Mouse (Mus musculus): Measurements from ENCODE around the gene Sephs2. TPM values are rescaled to one million over a fixed set of nuclear protein-coding genes. Genes with fewer than 3 reads are reported as not detected.

The Sephs2 gene
- total RNA-seq, 2 experiments from 2014 or later = 47.4 to 50.6 TPM

DNA sequence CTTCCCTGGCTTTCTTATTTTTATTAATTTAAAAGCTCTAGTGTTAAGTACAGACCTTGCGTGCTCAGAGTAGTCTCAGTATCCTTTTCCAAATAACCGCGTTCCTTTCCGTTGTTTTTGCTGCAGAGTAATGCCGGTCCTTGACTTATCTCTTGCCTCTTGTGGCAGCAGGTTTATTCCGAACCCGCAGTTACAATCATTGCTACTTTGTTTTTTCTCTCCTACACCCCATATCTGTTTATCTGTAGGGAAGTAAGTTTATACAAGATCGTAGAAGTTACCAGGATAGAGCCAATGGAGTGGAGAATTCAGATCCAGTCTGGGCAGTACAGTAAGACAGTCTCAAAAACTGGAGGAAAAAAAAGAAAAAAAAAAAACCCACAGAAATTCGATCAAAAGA is 40.1 kb downstream of the Sephs2 start:
- no peak for DNase-seq (ENCODE audit: low spot score in 2 of 2)

DNA sequence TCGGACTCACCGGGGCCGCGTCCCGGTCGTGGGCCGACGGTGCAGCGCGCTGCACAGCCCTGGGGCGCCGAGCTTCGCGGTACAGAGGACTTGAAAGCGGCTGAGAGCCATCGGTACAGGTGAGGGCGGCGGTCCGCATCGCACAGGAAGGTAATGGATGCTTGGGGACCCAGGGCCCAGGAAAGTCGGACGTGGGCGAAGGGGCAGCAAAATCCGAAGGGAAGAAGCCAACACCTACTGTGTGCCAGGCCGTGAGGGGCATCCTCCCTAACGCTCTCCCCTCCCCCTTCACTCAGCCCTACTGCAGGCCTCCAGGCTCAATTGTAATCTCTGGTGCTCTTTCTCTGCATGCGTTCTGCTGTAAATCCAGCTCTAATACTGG is 40.5 kb downstream of the Sephs2 start:
- DNase-seq (ENCODE audit: low spot score in 2 of 2) = no peak

DNA sequence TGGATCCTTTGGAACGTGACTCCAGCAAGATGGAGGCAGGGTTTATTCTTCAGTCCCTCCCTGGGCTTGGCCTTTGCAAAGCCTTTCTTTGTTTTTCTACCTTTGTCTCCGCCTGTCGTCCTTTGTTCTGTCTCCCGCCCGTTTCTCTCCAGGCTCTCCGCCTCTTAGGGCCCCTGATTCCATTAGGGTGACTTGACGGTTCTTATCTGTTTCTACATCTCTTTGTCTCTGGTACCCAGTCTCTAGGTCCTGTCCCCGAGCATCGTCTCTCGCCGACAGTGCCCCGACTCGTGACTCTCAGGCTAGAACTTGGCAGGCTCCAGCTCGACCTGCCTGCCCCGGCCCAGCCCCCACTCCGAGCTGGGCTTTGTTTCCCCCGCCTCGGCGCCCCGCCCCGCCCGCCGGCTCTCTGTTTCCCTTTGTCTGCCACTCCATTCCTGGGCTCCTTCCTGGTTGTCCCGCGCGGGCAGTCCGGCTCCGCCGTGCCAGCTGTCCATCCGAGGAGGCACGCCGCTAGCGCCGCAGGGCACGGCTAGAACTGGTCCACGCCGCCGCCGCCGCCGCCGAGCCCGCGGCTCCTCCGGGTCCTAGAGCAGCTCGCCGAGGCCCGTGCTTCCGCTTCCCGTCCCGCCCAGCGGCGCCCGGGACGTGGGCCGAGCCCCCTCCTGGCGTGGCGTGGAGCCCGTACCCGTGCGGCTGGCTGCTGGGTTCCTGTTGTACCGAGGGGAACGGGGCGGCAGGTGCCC is 41.1 kb downstream of the Sephs2 start, which contains the start of the genes Zfp553 and Sept1:
Gene Zfp553, plus strand, starts transcription at position 440 of the 746 bp plus-strand sequence.
Gene Sept1, minus strand, starts transcription at position 509 of the 746 bp plus-strand sequence.
- peak; percentile 83 to 86 for DNase-seq (ENCODE audit: low spot score in 2 of 2)

DNA sequence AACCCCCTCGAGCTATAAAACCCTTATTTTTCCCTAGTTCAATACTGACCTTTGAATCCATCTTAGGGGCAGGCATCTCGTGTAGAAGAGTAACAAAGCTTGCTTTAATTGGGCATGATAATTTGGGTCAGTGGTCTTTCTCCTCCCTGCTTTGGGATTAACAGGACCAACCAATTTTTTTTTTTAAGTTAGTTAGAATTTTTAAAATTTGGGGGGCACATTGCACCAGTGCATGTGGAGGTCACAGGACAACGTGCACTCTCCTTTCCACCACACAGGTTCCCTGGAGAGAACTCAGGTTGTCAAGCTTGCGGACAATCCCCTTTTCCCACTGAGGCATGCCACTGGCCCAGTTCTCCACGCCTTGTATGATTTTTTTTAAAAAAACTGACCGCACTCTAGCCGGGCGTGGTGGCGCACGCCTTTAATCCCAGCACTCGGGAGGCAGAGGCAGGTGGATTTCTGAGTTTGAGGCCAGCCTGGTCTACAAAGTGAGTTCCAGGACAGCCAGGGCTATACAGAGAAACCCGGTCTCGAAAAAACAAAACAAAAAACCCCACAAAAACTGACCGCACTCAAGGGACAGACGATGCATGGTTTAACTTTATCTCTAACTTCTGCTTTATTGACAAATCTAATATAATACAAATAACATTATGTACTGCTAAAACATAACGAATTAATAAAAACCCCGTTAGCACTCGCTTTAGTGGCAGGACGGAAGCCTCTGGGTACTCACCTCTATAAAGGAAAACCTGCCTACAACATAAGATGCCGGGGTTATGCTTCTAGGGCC is 41.8 kb downstream of the Sephs2 start:
- no peak for DNase-seq (ENCODE audit: low spot score in 2 of 2)

DNA sequence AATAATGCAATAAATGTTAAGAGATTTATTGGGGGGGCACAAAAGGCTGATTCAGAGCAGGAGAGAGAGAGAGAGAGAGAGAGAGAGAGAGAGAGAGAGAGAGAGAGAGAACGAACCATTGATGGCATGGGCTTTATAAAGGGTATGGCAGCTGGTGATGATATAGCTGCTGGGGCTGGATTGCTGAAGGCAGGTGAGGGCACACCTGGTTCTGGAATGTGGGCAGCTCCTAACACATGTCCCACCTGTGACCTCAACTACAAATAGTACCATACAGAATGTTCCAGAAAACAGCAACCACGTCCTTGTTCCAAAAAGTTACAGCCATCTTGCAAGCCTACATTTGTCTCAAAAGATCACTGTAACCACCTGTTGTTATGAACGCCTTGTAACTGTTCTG is 42.5 kb downstream of the Sephs2 start:
- no peak for DNase-seq (ENCODE audit: low spot score in 2 of 2)

DNA sequence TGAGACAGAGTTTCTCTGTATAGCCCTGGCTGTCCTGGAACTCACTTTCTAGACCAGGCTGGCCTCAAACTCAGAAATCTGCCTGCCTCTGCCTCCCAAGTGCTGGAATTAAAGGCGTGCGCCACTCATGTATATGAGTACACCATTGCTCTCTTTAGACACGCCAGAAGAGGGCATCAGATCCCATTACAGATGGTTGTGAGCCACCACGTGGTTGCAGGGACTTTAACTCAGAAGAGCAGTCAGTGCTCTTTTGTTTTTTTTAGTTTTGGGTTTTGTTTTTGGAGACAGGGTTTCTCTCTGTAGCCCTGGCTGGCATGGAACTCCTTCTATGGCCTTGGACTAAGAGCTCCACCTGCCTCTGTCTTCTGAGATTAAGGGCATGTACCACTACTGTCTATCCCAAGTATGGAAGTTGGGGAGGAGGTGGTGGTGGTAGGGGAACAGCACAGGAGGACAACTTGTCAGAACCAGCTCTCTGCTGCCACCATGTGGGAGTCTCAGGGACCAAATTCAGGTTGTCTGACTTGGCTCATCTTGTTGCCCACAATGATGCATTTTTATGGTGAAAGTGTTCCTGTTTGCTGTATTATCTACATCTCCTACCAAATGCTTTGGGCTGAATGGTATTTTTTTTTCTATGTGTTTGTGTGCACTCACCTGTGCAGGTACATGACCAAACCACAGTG is 45.1 kb downstream of the Sephs2 start:
- peak; percentile 75 to 87 for DNase-seq (ENCODE audit: low spot score in 2 of 2)

DNA sequence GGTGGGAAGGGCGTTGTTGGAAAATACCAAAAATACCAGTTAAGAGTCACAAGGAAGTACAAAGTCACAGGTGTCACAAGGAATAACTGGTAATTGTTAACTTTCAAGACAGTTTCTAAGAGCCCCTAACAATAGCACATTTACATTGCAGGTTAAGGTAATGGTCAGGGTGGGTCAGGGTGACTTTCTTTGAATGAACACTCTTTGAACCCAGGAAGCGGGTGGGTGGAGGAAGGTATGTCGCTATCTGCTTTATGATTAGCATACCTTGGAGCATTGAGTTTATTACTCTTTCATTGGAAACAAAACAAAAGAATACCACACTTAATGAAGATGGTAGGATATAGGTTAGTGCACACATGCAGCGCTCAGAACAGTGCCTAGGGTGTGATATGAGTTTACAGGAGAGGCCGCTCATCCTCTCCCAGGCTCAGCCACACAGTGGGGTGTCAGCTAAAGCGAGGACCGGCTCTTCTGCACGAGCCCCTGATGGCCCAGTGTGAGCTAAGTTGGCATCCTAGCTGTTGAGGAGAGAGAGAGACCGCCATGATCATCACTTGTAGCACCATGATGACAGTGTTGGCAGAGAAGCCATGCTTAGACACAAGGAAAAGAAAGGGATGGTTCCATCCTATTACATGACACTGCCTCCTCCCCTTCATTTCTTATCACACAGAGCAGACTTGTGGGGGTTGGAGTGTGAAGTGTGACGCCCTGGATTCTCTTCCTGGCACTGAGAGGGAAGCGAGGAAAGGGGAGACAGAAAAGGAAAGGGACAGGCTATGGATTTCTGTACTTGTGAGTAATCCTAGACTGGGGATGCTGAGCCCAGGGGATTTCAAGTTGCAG is 48.5 kb downstream of the Sephs2 start:
- DNase-seq (ENCODE audit: low spot score in 2 of 2) = no peak

DNA sequence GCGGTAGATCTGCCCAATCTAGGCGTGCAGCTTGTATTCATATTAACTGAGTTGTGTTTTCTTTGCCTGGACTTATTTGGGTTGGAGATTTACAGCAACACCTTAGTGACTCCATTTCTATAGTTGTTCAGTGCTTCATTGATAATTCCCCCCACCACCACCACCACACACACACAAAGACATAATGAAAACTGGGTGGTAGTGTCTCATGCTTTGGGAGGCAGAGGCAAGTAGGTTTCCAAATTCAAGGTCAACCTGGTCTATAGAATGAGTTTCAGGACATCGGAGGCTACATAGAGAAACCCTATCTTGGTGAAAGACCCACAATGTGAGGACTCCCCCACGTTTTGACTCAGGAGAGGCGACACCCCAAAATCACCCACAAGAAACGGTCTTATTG is 49.2 kb downstream of the Sephs2 start:
- DNase-seq (ENCODE audit: low spot score in 2 of 2) = no peak

DNA sequence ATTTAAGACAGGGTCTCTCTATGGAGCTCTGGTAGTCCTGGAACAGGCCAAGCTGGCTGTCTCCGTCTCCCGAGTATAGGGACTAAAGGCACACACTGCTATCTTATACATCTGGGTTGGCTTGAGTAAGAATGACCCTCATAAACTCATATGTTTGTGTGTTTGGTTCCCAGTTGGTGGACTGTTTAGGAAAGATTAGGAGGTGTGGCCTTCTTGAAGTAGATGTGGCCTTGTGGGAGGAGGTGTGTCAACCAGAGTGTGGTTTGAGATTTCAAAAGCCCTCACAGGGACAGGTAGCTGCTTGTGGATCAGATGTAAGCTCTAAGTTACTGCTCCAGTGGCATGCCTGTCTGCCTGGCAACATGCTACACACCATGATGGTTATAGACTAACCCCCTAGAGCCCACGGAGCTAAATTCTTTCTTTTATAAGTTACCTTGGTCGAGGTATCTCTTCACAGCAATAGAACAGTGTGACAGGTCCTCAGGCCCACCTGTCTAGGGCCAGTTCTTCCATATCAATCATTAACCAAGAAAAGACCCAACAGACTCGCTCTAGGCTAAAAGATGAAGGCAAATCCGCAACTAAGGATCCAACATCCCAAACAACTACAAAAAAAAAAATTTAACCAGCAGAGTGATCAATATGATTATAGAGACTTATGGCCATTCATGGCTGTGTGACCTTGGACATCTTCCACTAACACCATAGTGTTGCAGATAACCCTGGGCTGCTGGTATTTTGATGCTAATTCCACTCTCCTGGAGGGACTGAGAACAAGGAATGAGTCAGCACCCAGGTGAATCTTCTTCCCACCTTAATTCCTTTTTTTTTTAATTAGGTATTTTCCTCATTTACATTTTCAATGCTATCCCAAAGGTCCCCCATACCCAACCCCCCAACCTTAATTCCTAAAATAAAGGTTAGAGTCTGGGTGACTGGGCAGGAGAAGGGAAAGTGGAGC is 50.1 kb downstream of the Sephs2 start:
- DNase-seq (ENCODE audit: low spot score in 2 of 2) = no peak

DNA sequence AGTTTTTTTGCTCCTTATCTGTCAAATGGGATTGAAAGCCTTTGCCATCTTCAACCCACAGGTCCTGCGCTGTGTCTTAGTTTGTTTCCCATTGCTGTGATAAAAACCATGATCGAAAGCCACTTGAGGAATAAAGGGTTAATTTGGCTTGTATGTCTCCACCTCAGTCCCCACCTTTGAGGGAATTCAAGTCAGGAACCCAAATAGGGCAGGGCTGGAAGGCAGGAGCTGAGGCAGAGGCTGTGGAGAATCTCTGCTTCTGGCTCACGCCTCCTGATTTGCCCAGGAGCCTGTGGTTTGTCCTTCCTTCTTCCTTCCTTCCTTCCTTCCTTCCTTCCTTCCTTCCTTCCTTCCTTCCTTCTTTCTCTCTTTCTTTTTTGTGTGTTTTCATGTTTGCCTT is 50.7 kb downstream of the Sephs2 start:
- DNase-seq (ENCODE audit: low spot score in 2 of 2) = no peak

Other genes with a start within 250 kb of the Sephs2 start
- gene Maz, start 247.0 kb downstream of the Sephs2 start, total RNA-seq (2021) = 100 to 1,000 TPM; 270 to 285 TPM
- 10 to 100 TPM; 11.1 to 15.3 TPM for gene Kif22, start 231.6 kb downstream of the Sephs2 start, total RNA-seq (2021)
- gene Zg16, start 186.7 kb downstream of the Sephs2 start, total RNA-seq (2021) = not detected
- gene AI467606, start 182.7 kb downstream of the Sephs2 start, total RNA-seq (2021) = 1 to 10 TPM; 1.1 to 2.7 TPM
- under 1 TPM; 0.19 to 0.76 TPM for gene Qprt, start 151.8 kb downstream of the Sephs2 start, total RNA-seq (2021)
- gene Spn, start 136.2 kb downstream of the Sephs2 start, total RNA-seq (2021) = under 1 TPM; 0.65 to 0.95 TPM
- gene Cd2bp2, start 78.0 kb downstream of the Sephs2 start, total RNA-seq (2021) = 10 to 100 TPM; 75.1 to 77.0 TPM
- 10 to 100 TPM; 93.6 to 97.3 TPM for gene Tbc1d10b, start 65.6 kb downstream of the Sephs2 start, total RNA-seq (2021)
- 1 to 10 TPM; 1.0 to 1.5 TPM for gene Mylpf, start 65.2 kb downstream of the Sephs2 start, total RNA-seq (2021)
- gene Zfp553, start 41.0 kb downstream of the Sephs2 start, total RNA-seq (2021) = 10 to 100 TPM; 17.8 to 18.1 TPM
- gene Sept1, start 40.9 kb downstream of the Sephs2 start, total RNA-seq (2021) = 1 to 10 TPM; 6.9 to 8.6 TPM
- 10 to 100 TPM; 55.5 to 57.2 TPM for gene Zfp771, start 29.8 kb downstream of the Sephs2 start, total RNA-seq (2021)
- 10 to 100 TPM; 27.9 to 31.1 TPM for gene Dctpp1, start 13.3 kb downstream of the Sephs2 start, total RNA-seq (2021)
- under 1 TPM; 0.32 to 0.57 TPM for gene Itgal, start 22.2 kb upstream of the Sephs2 start, total RNA-seq (2021)
- 10 to 100 TPM; 12.4 to 12.8 TPM for gene Zfp768, start 71.5 kb upstream of the Sephs2 start, total RNA-seq (2021)
- gene Zfp747, start 102.0 kb upstream of the Sephs2 start, total RNA-seq (2021) = 1 to 10 TPM; 5.3 to 6.0 TPM
- gene 9130019O22Rik, start 113.1 kb upstream of the Sephs2 start, total RNA-seq (2021) = 1 to 10 TPM; 2.7 to 3.2 TPM
- 1 to 10 TPM; 6.1 to 7.4 TPM for gene E430018J23Rik, start 119.6 kb upstream of the Sephs2 start, total RNA-seq (2021)
- gene Zfp764, start 132.8 kb upstream of the Sephs2 start, total RNA-seq (2021) = 1 to 10 TPM; 3.4 to 4.2 TPM
- gene Zfp688, start 148.0 kb upstream of the Sephs2 start, total RNA-seq (2021) = 10 to 100 TPM; 10.6 to 10.7 TPM
- gene Zfp689, start 175.1 kb upstream of the Sephs2 start, total RNA-seq (2021) = 1 to 10 TPM; 7.3 to 8.1 TPM
- gene Prr14, start 185.6 kb upstream of the Sephs2 start, total RNA-seq (2021) = 10 to 100 TPM; 29.4 to 31.3 TPM
- 10 to 100 TPM; 62.9 to 66.8 TPM for gene Fbrs, start 205.1 kb upstream of the Sephs2 start, total RNA-seq (2021)
- 100 to 1,000 TPM; 104 to 115 TPM for gene Srcap, start 237.9 kb upstream of the Sephs2 start, total RNA-seq (2021)
- 10 to 100 TPM in 1 of 2 experiments, 1 to 10 TPM in 1; 9.8 to 11.0 TPM for gene Gm42715, start 245.5 kb upstream of the Sephs2 start, total RNA-seq (2021)

Data from layer of hippocampus, postnatal 14 days (tissue).